Mouse (Mus musculus) intestine, embryonic 16.5 days (tissue): ENCODE measurements around the gene 2610008E11Rik. TPM values are rescaled to one million over a fixed set of nuclear protein-coding genes. Genes with fewer than 3 reads are reported as not detected.
"Not testable (repeated sequence)": the region's sequence is repeated elsewhere in the genome, so short reads cannot be mapped to it uniquely, and the experiment has no call there.

Experiments used
- ATAC-seq: fragments of 200-750 bp; cut with Nextera tagmentation; 2 replicates; pipeline ENCODE4 v1.8.0; 2017; ENCODE audit warnings: moderate TSS enrichment, moderate library complexity
- H3K27ac ChIP-seq: fragments of 300-500 bp; sonication (generic); 2 replicates; pipeline ENCODE4 v1.5.1; 2014; ENCODE audit warnings: mild to moderate bottlenecking, low read length
- H3K27me3 ChIP-seq: fragments of 300-500 bp; sonication (generic); replicated peaks from 2 replicates; pipeline ENCODE4 v1.6.1; 2014; ENCODE audit warnings: low read length, control low read depth, mixed read lengths; ENCODE audit not compliant: control insufficient read depth, insufficient read depth
- H3K36me3 ChIP-seq: fragments of 300-500 bp; sonication (generic); 2 replicates; pipeline ENCODE4 v1.6.1; 2014; ENCODE audit warnings: low read length, control low read depth; ENCODE audit not compliant: control insufficient read depth, insufficient read depth
- H3K4me1 ChIP-seq: fragments of 300-500 bp; sonication (generic); 2 replicates; pipeline ENCODE4 v1.6.1; 2014; ENCODE audit warnings: low read length, control low read depth, mixed read lengths; ENCODE audit not compliant: control insufficient read depth, insufficient read depth
- H3K4me2 ChIP-seq: fragments of 300-500 bp; sonication (generic); 2 replicates; pipeline ENCODE4 v1.6.1; 2014; ENCODE audit warnings: low read depth, low read length, control low read depth
- H3K4me3 ChIP-seq: fragments of 300-500 bp; sonication (generic); 2 replicates; pipeline ENCODE4 v1.5.1; 2014; ENCODE audit warnings: mild to moderate bottlenecking, low read length
- H3K9ac ChIP-seq: fragments of 300-500 bp; sonication (generic); 2 replicates; pipeline ENCODE4 v1.6.1; 2014; ENCODE audit warnings: low read depth, low read length
- H3K9me3 ChIP-seq: fragments of 300-500 bp; sonication (generic); 2 replicates; pipeline ENCODE4 v1.6.1; 2016; ENCODE audit warnings: low read length, control low read depth; ENCODE audit not compliant: control insufficient read depth
- WGBS: fragments of 180-500 bp; shearing (Covaris S2); extraction: QIAGEN DNeasy Blood & Tissue Kit; methylation state at CpG from one replicate; pipeline ENCODE4 v1.1.7; 2014; 5-methylcytosine and 5-hydroxymethylcytosine counted together
- polyA plus RNA-seq: library from polyadenylated mRNA; unstranded; fragments of >200 nt; fragmentation: Nextera tagmentation; extraction: Ambion mirVana; gene quantifications from 2 replicates; pipeline ENCODE4 v1.2.1, GENCODE M21; 2015

The 2610008E11Rik gene
- polyA plus RNA-seq, 1 experiment from 2014 or later, result 16.5 TPM

GRCm38 (mm10) chr10:79089000-79089399, 8.4 kb downstream of the 2610008E11Rik start:
- ATAC-seq, result no peak
- 81% methylated on average over 4 of the region's 4 CpGs for WGBS

DNA sequence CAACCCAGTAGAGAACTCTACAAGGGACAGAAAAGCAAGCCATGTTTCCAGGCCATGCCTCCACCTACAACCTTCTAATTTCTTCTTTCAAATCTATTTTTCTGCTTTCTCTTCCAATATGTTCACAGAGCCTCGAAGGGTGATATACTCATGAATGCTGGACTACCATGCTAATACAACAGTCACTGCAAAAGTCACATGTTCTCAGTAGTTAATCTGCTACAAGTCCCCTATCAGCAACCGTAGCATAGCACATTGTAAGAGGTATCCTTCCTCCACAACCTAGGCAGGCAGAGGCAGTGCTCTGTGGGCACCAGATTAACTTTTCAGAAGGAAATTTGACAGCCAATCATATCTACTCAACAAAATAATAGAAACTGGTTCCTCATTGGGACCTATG, 10.8 kb downstream of the 2610008E11Rik start:
- no peak overlapping the region for H3K9ac ChIP-seq

More at GRCm38 (mm10) chr10:79089000-79089399, 8.4 kb downstream of the 2610008E11Rik start:
- Histone ChIP-seq H3K27me3 (no peaks in the 10 kb centered on the region), H3K27ac (no peak overlapping the region), H3K4me2 (no peak overlapping the region), H3K4me3 (no peak overlapping the region), H3K4me1 (no peaks in the 10 kb centered on the region), H3K36me3 (peaks cover 28% of the 10 kb centered on the region), H3K9me3 (no peaks in the 10 kb centered on the region), H3K9ac (no peak overlapping the region)

DNA sequence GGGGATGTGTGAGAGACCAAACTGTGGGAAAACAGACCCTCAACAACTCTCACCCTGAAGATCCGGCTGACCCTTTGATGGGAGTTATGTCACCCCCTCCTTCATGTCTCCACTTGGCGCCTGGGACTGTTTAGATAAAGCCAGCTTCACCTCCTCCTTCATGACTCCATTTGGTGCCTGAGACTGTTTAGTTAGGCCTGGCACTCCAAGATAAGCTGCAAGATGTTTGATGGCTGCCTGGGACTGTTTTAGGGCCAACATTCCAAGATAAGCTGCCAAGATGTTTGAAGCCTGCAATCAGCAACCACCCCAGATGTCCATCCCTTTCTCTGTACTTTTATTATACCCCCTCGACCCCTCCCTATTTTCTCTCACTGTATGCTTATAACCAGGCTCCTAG, 40.0 kb downstream of the 2610008E11Rik start:
- 67% methylated on average over 3 of the region's 3 CpGs for whole genome bisulfite sequencing
- H3K27me3 ChIP-seq, H3K9me3 ChIP-seq, H3K27ac ChIP-seq, ATAC-seq, H3K4me3 ChIP-seq, H3K4me2 ChIP-seq, H3K36me3 ChIP-seq, H3K9ac ChIP-seq, H3K4me1 ChIP-seq: not testable (repeated sequence)

More for the DNA sequence above, 10.8 kb downstream of the 2610008E11Rik start:
- ATAC-seq, result no peak
- no peaks in the 10 kb centered on the region for H3K4me1 ChIP-seq
- H3K27ac ChIP-seq, result no peak overlapping the region
- H3K36me3 ChIP-seq, result peaks cover 21% of the 10 kb centered on the region
- no peak overlapping the region for H3K4me3 ChIP-seq
- H3K4me2 ChIP-seq, result no peak overlapping the region
- H3K27me3 ChIP-seq, result no peaks in the 10 kb centered on the region
- H3K9me3 ChIP-seq, result no peaks in the 10 kb centered on the region
- 92% methylated on average over 2 of the region's 2 CpGs for WGBS

- H3K9me3 ChIP-seq, result not testable (repeated sequence)
These were observed 54.9 kb downstream of the 2610008E11Rik start for GRCm38 (mm10) chr10:79042457-79042856.

DNA sequence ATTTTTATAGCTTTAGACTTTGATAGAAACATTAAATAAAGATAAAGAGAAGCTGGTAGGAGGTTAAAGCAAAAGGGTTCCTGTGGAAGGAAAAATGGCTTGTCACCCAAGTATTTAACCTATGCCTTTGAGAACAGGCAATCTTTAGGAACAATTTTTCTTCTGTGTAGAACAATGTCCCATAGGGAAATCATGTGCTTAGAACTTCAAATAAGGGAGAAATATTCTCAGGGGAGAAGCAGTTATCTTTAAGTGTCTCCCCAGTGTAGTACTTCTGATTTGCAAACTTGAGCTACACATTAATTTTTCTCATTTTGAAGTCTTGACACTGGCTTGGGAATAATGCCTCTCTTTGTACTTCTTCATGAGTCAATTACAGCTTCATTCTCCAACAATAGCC, 69.0 kb downstream of the 2610008E11Rik start, which contains the start of gene Olfr57:
Olfr57 (plus strand) TSS at position 301 of the 400 bp plus-strand sequence.
- Histone ChIP-seq H3K27me3 (no peaks in the 10 kb centered on the region), H3K36me3 (no peaks in the 10 kb centered on the region), H3K9me3 (no peaks in the 10 kb centered on the region), H3K4me2 (no peak within 1 kb of the TSS), H3K9ac (no peak within 1 kb of the TSS), H3K27ac (no peak within 1 kb of the TSS), H3K4me3 (no peak within 1 kb of the TSS), H3K4me1 (no peaks in the 10 kb centered on the region)
- ATAC-seq, result no peak

More at GRCm38 (mm10) chr10:79042457-79042856, 54.9 kb downstream of the 2610008E11Rik start:
- not testable (repeated sequence) for H3K27me3 ChIP-seq, H3K9ac ChIP-seq, ATAC-seq, H3K27ac ChIP-seq, H3K4me2 ChIP-seq, H3K36me3 ChIP-seq, H3K4me3 ChIP-seq, H3K4me1 ChIP-seq
- 87% methylated on average over 2 of the region's 2 CpGs for WGBS

Other genes with a start within 250 kb of the 2610008E11Rik start
- not detected in 2 replicates for gene Olfr1356, start 245.4 kb downstream of the 2610008E11Rik start, polyA plus RNA-seq
- gene Olfr1355, start 222.1 kb downstream of the 2610008E11Rik start, polyA plus RNA-seq, result not detected in 2 replicates
- gene Olfr1354, start 184.4 kb downstream of the 2610008E11Rik start, polyA plus RNA-seq, result not detected in 2 replicates
- gene Olfr8, start 147.0 kb downstream of the 2610008E11Rik start, polyA plus RNA-seq, result not detected in 2 replicates
- gene Olfr1353, start 134.3 kb downstream of the 2610008E11Rik start, polyA plus RNA-seq, result not detected in 2 replicates
- gene Olfr1352, start 116.5 kb downstream of the 2610008E11Rik start, polyA plus RNA-seq, result not detected in 2 replicates
- gene Olfr1351, start 85.1 kb downstream of the 2610008E11Rik start, polyA plus RNA-seq, result not detected in 2 replicates
- gene Olfr57, start 68.9 kb downstream of the 2610008E11Rik start, polyA plus RNA-seq, result not detected in 2 replicates
- gene Vmn2r80, start 51.2 kb upstream of the 2610008E11Rik start, polyA plus RNA-seq, result not detected in 2 replicates
- not detected in 2 replicates for gene Vmn2r81, start 150.1 kb upstream of the 2610008E11Rik start, polyA plus RNA-seq